Mouse (Mus musculus) neural tube, embryonic 15.5 days (tissue): ENCODE measurements around the gene Pid1. TPM values are rescaled to one million over a fixed set of nuclear protein-coding genes. Genes with fewer than 3 reads are reported as not detected.

ENCODE experiments used
- microRNA-seq: library from miRNA; unstranded; fragments of <30 nt; microRNA quantifications from one replicate; pipeline ENCODE4, GENCODE M21; 2017
- polyA plus RNA-seq: library from polyadenylated mRNA; unstranded; fragments of >200 nt; fragmentation: Nextera tagmentation; extraction: Ambion mirVana; gene quantifications from 2 replicates; pipeline ENCODE4 v1.2.1, GENCODE M21; 2015

Gene Pid1
- polyA plus RNA-seq, 1 experiment from 2014 or later: 97.2 TPM

Small RNA genes within 50 kb of the gene (microRNA-seq; reads per million reads assigned to microRNA genes)
- gene Mir6353: not detected
